Mouse (Mus musculus): ENCODE measurements around the gene Igsf3.

DNA sequence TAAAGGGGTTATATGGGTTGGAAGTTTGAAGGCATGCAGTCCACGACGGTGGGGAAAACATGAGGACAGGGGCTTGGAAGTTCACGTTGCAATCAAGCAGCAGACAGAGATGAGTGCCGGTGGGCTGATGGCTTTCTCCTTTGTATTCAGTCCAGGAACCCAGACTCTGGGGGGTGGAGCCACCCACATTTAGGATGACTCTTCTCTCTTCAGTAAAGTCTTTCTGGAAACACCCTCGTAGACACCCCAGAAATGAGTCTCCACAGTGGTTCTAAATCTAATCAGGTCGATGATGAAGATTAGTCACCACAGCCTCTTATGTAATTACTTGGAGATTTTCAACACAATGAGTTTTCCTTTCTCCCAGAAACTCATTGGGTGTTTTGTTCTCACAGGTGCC lies 16.1 kb upstream of the Igsf3 start:
- TF ChIP-seq E2F4 (IDR thresholded peaks at IDR 0.05; ENCODE audit: borderline replicate concordance, low read depth, low read length) (no peak), POLR2A (IDR thresholded peaks at IDR 0.05; ENCODE audit: control insufficient read depth in 1 of 2, insufficient read depth in 1 of 2, low read depth in 1 of 2, low read length in 2 of 2, poor library complexity in 1 of 2) (no peak), RAD21 (IDR thresholded peaks at IDR 0.05; ENCODE audit: low read depth, low read length) (no peak), CTCF (IDR thresholded peaks at IDR 0.05 in 2 of 3, conservative IDR thresholded peaks at IDR 0.05 in 1 of 3; ENCODE audit: control insufficient read depth in 1 of 3, insufficient read depth in 1 of 3, low read depth in 2 of 3, low read length in 3 of 3, poor library complexity in 1 of 3, severe bottlenecking in 1 of 3) (no peak), ZC3H11A (IDR thresholded peaks at IDR 0.05; ENCODE audit: low read depth, low read length) (no peak), MEF2A (IDR thresholded peaks at IDR 0.05; ENCODE audit: extremely low read depth, insufficient replicate concordance, low read depth, low read length, poor library complexity, severe bottlenecking) (no peak), GABPA (IDR thresholded peaks at IDR 0.05; ENCODE audit: low read depth, low read length) (no peak), EP300 (IDR thresholded peaks at IDR 0.05; ENCODE audit: low read depth in 1 of 2, low read length in 2 of 2) (no peak), CHD2 (IDR thresholded peaks at IDR 0.05; ENCODE audit: low read length) (no peak), USF2 (IDR thresholded peaks at IDR 0.05; ENCODE audit: borderline replicate concordance in 1 of 2, insufficient read depth in 1 of 2, low read depth in 1 of 2, low read length in 2 of 2) (no peak), MYC (IDR thresholded peaks at IDR 0.05; ENCODE audit: low read depth, low read length) (no peak)
